Mouse (Mus musculus): Measurements from ENCODE around the gene Ica1. TPM values are rescaled to one million over a fixed set of nuclear protein-coding genes. Genes with fewer than 3 reads are reported as not detected.

Gene Ica1
- total RNA-seq (2021) = 1 to 10 TPM; 1.1 to 1.7 TPM
- long read RNA-seq, experiment 1 = 0 reads
- long read RNA-seq, experiment 2 = 0 reads

DNA sequence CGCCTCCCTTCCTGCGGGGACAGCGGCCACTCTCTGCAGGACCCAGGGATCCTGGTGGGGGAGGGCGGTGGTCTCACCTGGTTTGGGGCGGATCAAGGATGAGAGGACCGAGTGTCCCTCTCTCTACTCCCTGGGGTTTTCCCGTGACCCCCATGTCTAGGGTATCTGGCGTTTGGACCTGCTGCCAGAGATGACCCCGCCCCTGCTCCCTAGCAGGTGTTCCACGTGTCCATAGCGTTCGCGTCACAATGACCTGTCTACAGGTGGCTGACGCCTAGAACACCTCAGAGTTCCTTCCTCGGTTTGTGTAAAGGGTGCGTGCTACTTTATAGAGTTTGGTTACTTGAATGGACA, at the start of gene Ica1:
Gene Ica1, minus strand, starts transcription at position 193 of the 354 bp plus-strand sequence.
- intact Hi-C loops (cut with DNase I) = no loop called here
- Histone ChIP-seq H3K27ac (peak within 1 kb of the TSS; percentile 72), H3K4me3 (peak within 1 kb of the TSS; percentile 77)
- DNase-seq = no peak
- TF ChIP-seq CTCF (IDR thresholded peaks at IDR 0.05) = no peak

DNA sequence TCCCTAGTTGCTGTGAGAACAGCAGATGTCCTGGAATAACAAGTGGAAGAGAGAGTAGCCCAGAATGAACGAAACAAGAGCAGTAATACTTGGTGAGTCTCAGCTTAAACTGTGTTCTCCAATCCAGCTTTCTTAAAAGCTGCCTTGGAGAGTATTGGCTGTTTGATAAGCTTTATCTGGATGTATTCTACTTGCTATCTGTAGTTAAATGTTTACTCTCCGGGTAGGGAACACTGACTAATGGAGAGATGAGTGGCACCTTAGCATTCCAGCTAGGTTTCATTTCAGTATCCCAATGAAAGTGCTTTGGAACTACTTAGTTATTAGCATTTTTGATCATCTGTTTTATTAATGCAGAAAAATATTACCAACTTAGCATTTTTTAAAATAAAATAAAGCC, 41.6 kb upstream of the Ica1 start:
- Histone ChIP-seq H3K27ac (no peak overlapping the region), H3K4me3 (no peak overlapping the region)
- TF ChIP-seq CTCF (IDR thresholded peaks at IDR 0.05) = no peak
- DNase-seq = no peak
- intact Hi-C loops (cut with DNase I) = no loop called here

DNA sequence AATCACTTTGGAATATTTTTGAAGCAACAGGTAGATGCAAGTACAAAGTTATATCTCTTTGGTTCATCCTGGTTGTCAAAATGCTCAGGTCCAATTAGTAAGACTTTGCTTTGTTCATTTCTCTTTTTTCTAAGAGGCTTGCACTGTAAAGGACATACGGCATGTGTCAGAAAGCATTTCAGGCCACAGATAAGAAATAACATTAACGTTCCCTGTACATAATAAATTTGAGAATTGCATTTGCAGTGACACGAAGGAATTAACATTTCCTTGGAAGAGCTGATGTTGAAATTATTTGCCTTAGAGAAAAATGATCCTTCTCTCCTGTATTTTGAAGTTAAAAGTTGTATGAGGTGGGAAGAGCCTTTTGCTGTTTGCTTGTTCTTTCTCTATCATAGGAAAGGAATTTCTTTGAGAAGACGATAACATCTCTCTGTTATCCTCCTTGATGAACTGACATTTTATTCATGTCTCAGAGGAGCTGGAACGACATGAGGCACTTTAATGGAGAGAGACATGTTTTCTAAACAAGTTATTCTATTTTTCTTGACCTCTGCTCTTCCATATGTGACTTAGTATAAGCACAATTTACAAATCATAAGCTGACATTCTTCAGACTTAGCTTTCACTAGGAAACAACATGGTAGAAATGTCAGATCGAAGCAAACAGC, 36.2 kb upstream of the Ica1 start:
- H3K27ac ChIP-seq = no peak overlapping the region
- H3K4me3 ChIP-seq = no peak overlapping the region
- intact Hi-C loops (cut with DNase I) = no loop called here
- TF ChIP-seq CTCF (IDR thresholded peaks at IDR 0.05) = no peak
- DNase-seq = no peak

DNA sequence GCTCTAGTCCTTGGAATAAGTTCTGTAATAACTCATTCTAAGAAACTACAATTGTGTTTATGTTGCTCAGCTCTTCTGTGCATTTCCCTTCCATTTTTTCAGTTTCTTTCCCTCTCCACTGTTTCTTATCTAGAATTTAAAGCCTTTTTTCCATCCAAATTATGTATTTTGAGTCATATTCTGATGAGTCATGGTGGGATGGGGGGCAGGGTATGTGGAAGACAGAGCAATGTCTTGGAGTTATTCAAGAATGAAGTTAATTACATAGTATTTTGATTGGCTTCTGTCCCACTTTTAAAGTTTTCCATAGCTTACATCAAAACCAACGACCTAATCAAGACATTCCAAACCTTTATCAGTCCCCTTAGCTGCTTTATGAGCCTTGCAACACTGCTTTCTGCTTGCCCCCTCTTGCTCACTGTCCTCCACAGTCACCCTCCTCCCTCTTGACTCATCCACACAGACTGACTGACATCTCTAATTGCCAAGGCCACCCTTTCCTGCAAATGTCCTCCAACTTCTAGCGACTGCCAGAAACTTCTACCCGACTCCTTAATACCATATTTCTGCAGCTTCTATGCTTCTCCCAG, 24.4 kb upstream of the Ica1 start:
- intact Hi-C loops (cut with DNase I) = no loop called here
- Histone ChIP-seq H3K4me3 (no peak overlapping the region), H3K27ac (no peak overlapping the region)
- DNase-seq = no peak
- no peak for TF ChIP-seq CTCF (IDR thresholded peaks at IDR 0.05)

DNA sequence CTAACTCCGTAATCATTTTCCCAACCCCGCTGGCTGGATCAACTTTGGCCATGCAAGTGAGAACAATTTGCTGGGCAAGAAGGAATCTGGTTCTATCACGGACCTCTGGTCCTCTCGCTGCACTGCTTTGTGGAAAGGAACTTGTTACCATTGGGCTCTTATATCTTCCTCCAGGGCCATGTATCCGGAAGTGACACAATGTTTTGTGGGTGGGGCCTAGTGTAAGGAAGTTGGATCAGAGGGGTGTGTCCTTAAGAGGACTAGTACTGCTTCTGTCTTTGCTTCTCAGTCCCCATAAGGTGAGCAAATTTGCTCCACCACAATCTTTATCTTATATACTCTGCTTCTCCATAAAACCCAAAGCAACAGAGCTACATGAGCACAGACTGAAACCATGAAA, 14.1 kb upstream of the Ica1 start:
- TF ChIP-seq CTCF (IDR thresholded peaks at IDR 0.05) = no peak
- no peak for DNase-seq
- Histone ChIP-seq H3K4me3 (no peak overlapping the region), H3K27ac (no peak overlapping the region)
- intact Hi-C loops (cut with DNase I) = no loop called here

DNA sequence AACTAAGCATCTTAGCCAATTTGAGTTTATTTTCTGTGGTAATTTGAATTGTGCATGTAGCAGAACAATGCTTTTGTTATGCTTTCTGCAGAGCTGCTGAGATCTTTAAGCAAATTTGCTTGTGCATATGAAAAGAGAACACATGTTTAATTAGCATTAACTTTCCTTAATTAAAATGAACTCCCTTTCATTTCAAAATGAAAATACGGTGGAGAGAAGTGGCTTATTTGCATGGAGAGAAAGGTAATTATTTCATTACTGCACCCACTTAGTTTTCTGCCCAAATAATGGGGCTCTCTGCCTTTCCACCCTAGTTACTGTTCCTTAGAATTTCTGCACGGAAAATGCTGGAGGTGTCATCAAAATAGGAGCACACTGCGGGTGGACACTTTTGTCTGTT, 13.5 kb upstream of the Ica1 start:
- no peak for DNase-seq
- TF ChIP-seq CTCF (IDR thresholded peaks at IDR 0.05) = no peak
- intact Hi-C loops (cut with DNase I) = no loop called here
- Histone ChIP-seq H3K4me3 (no peak overlapping the region), H3K27ac (no peak overlapping the region)

DNA sequence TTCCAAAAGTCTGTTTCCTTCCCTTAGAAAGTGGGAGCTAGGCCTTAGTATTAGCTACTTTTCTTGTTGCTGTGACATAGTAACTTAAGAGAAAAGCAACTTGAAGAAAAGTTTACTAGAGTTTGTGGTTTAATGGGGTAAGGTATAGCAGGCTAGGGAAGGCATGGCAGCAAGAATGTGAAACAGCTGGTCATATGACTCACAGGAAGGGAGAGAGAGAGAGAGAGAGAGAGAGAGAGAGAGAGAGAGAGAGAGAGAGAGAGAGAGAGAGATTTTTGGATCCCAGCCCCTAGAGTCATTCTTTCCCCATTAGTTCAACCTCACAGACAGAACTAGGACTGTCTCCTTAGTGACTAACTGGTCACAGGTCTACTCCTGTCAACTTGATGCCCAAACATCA, 2.3 kb upstream of the Ica1 start:
- intact Hi-C loops (cut with DNase I) = no loop called here
- DNase-seq = no peak
- no peak overlapping the region for H3K4me3 ChIP-seq
- no peak for TF ChIP-seq CTCF (IDR thresholded peaks at IDR 0.05)
- no peak overlapping the region for H3K27ac ChIP-seq

DNA sequence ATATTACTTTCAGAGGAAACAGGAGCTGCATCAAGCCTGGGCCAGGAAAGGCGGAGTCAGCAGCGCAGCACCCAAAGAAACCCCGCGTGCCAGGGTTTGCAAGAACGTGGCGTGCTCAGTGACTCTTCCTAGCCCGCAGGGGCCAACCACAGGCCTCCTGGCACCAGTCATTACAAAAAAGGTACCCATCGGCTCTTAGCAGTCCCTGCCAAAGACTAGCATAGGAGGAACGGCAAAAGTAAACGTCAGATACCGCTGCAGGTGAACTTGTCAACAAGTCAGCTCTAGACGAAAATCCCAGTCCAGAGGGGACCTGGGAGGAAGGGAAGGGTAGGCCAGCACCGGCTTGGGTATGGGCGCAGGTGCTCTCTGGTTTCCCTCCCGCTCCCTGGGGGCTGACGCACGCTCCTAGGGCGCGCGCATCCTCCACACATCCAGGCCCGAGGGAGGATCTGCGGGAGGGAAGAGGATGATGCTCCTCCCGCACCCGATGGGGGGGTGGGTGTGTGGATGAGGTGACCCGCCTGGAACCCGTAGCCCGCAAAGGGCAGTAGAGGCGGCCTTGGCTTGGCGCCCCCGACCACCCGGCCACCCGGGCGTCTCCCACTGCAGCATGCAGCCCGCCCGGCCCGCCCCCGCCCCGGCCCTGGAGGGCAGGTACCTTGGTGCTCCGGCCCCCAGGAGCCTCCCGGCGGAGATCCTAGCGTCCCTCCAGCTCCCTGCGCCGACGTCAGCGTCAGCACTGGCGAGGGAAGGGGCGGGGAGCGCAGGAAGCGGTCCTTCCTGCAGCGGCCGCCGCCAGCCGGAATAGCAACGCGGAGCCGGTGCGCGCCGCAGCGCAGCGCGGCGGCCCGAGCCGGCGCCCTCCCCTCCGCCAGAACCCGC, 635 bp downstream of the Ica1 start:
- no peak for TF ChIP-seq CTCF (IDR thresholded peaks at IDR 0.05)
- intact Hi-C loops (cut with DNase I) = no loop called here
- DNase-seq = peak; percentile 42
- Histone ChIP-seq H3K27ac (peak overlapping the region; percentile 72), H3K4me3 (peak overlapping the region; percentile 77)

DNA sequence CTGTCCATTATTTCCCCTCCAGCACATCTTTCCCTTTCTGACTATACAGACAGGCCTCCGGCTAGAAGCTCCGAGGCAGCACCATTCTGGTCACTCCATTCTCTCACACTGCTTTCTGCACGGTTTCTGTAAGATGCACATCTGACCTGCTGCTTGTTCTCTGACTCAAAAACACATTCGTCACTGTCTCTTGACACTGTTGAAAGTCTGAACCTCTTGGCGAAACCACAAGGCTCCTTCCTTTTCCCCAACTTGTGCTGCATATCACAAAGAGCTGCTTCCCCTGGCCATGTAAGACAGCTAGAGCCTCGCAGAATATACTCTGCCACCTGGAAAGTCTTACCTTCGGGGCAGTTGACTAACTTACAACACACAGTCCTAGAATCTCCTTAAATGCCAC, 6.7 kb downstream of the Ica1 start:
- TF ChIP-seq CTCF (IDR thresholded peaks at IDR 0.05) = no peak
- no peak overlapping the region for H3K27ac ChIP-seq
- H3K4me3 ChIP-seq = no peak overlapping the region
- intact Hi-C loops (cut with DNase I) = no loop called here
- DNase-seq = no peak

DNA sequence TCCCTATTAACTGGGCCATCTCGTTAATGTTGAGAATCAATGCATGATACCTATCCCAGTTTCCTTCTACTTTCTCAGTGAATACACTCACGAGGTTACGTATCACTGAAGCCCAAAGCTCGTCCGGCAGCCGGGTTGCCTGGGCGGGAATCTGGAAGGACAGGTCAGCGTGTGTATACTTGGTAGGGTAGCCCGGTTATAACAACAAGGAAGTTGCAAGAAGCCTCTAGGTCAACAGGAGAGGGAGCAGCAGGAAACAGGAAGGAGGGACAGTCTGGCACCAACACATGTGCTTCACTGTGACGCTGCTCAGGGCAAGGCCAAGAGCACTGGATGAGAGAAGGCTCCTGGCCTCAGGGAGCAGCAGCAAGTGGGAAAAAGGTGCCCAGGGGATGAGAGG, 7.9 kb downstream of the Ica1 start:
- Histone ChIP-seq H3K27ac (peak overlapping the region; percentile 20; the same call in 1 of the 2 replicates), H3K4me3 (peak overlapping the region; percentile 15; the same call in 1 of the 2 replicates)
- no peak for TF ChIP-seq CTCF (IDR thresholded peaks at IDR 0.05)
- intact Hi-C loops (cut with DNase I) = no loop called here
- DNase-seq = no peak

DNA sequence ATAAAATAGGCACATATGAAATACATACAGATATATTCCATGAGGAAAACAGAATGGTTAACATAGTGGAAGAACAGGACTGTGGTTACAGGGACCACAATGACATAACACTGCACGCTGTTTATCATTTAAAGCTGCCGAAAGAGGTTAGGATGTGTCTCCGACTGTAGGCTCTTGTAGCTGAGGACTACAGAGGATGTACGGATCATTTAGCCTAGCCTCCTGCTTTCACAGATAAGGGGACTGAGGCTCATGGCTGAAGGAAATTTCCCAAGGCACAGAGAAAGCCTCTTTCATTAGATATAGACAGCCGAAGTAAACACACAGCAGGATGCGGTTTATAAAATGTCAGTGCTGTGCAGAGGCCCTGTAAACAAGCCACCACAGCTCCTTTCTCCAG, 8.5 kb downstream of the Ica1 start:
- intact Hi-C loops (cut with DNase I) = no loop called here
- no peak for TF ChIP-seq CTCF (IDR thresholded peaks at IDR 0.05)
- Histone ChIP-seq H3K27ac (no peak overlapping the region), H3K4me3 (no peak overlapping the region)
- DNase-seq = no peak

DNA sequence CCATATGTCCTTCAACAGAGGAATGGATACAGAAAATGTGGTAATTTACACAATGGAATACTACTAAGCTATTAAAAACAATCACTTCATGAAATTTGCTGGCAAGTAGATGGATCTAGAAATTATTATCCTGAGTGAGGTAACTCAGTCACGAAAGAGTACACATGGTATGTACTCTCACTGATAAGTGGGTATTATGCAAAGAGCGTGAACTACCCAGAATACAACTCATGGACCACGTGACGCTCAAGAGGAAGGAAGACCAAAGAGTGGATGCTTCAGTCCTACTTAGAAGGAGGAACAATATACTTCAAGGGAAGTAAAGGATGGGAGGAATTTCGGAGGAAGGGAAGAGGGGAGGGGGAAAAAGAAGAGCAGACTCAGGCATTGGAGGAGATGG, 11.6 kb downstream of the Ica1 start:
- no peak for TF ChIP-seq CTCF (IDR thresholded peaks at IDR 0.05)
- intact Hi-C loops (cut with DNase I) = no loop called here
- H3K4me3 ChIP-seq = no peak overlapping the region
- no peak for DNase-seq
- H3K27ac ChIP-seq = no peak overlapping the region

DNA sequence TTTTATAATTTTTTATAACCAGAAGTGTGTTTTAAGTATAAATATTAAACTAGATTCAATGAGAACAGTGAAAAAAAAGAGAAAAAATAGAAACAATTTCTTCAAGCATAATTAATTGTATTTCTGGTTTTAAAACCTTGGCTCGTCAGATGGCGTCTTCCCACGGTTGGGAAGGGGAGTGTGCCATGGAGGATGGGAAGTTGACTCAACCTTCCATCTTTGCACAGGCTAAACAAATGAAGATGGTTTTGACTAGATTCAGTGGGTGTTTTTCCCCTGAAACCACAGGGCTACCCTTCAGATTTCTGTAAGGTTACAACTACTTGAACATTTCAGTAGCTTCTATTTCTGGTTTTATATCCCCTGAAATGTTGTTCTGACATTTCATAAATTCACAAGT, 12.5 kb downstream of the Ica1 start:
- no peak overlapping the region for H3K27ac ChIP-seq
- no peak for TF ChIP-seq CTCF (IDR thresholded peaks at IDR 0.05)
- no peak for DNase-seq
- intact Hi-C loops (cut with DNase I) = no loop called here
- H3K4me3 ChIP-seq = no peak overlapping the region
